In genomic region chr9:63091971-63092528, GRCm38 (mm10) we compare ENCODE assay signal across 9 mouse cellular contexts. TPM values are rescaled to one million over a fixed set of nuclear protein-coding genes. Genes with fewer than 3 reads are reported as not detected.
A peak's percentile ranks its signal among the peaks of the same experiment; 100 is the strongest.
DNase-seq lines count a peak whose midpoint lies in the region; ATAC-seq and TF ChIP-seq lines count a peak whose summit lies in the region.
"Had no signal": no experiment of that assay in that cellular context is flagged by ENCODE, and none has a peak within 500 bp of the region (broad histone marks: within the 10 kb centered on the region; RNA-seq: fewer than 3 reads in every experiment).

No protein-coding gene starts in this region.

- 0 out of 2 replicates have a peak, but pooled peaks cover 2% of the 10 kb centered on the region for H3K4me1 ChIP-seq in embryonic facial prominence, embryonic 11.5 days (ENCODE audit: control insufficient read depth, insufficient read depth, low read length)
- no peaks in the 10 kb centered on the region for H3K4me1 ChIP-seq in intestine, postnatal 0 days (replicated peaks; ENCODE audit: control insufficient read depth, insufficient read depth, low read length)
- peaks cover 24% of the 10 kb centered on the region for H3K4me1 ChIP-seq in megakaryocyte, embryonic 14.5 days

- no peaks in the 10 kb centered on the region for H3K36me3 ChIP-seq in embryonic facial prominence, embryonic 11.5 days (replicated peaks; ENCODE audit: control insufficient read depth, insufficient read depth, low read depth, low read length)
- no peaks in the 10 kb centered on the region for H3K36me3 ChIP-seq in intestine, postnatal 0 days (ENCODE audit: control insufficient read depth, insufficient read depth)
- no peaks in the 10 kb centered on the region for H3K36me3 ChIP-seq in megakaryocyte, embryonic 14.5 days (replicated peaks; ENCODE audit: low read length)

- no peaks in the 10 kb centered on the region for H3K9me3 ChIP-seq in embryonic facial prominence, embryonic 11.5 days (replicated peaks; ENCODE audit: control insufficient read depth, low read length)
- no peaks in the 10 kb centered on the region for H3K9me3 ChIP-seq in intestine, postnatal 0 days (ENCODE audit: control insufficient read depth)
- H3K9me3 ChIP-seq in megakaryocyte, embryonic 14.5 days = no peaks in the 10 kb centered on the region

- H3K27ac ChIP-seq in embryonic facial prominence, embryonic 11.5 days (replicated peaks; ENCODE audit: low read depth, low read length) = peak overlapping the region; percentile 87
- peak overlapping the region; percentile 62 for H3K27ac ChIP-seq in intestine, postnatal 0 days (ENCODE audit: low read depth, low read length)

- no peaks in the 10 kb centered on the region for H3K27me3 ChIP-seq in embryonic facial prominence, embryonic 11.5 days (ENCODE audit: control insufficient read depth, insufficient read depth, low read length)
- H3K27me3 ChIP-seq in intestine, postnatal 0 days (replicated peaks; ENCODE audit: control insufficient read depth, insufficient read depth, low read length) = no peaks in the 10 kb centered on the region
- peaks cover 20% of the 10 kb centered on the region for H3K27me3 ChIP-seq in megakaryocyte, embryonic 14.5 days (replicated peaks)

- H3K4me3 ChIP-seq in embryonic facial prominence, embryonic 11.5 days (ENCODE audit: low read depth, low read length) = peak overlapping the region; percentile 21
- peak overlapping the region; percentile 38 for H3K4me3 ChIP-seq in intestine, postnatal 0 days (ENCODE audit: low read depth, low read length)
- H3K4me3 ChIP-seq in megakaryocyte, embryonic 14.5 days (replicated peaks) = peak overlapping the region; percentile 89

- peak; percentile 84 for ATAC-seq in embryonic facial prominence, embryonic 11.5 days (replicated peaks; ENCODE audit: insufficient number of reproducible peaks, low FRiP score, low TSS enrichment, low read depth)
- ATAC-seq in granulocyte monocyte progenitor cell, adult 5-6 weeks (replicated peaks; ENCODE audit: poor library complexity, severe bottlenecking) = peak; percentile 73
- ATAC-seq in intestine, postnatal 0 days = peak; percentile 68

- TF ChIP-seq CTCF in intestine, postnatal 0 days (IDR thresholded peaks at IDR 0.05; ENCODE audit: low read depth) = no peak

- H3K4me2 ChIP-seq in embryonic facial prominence, embryonic 11.5 days (ENCODE audit: low read depth, low read length) = peak overlapping the region; percentile 34
- peak overlapping the region; percentile 70 for H3K4me2 ChIP-seq in intestine, postnatal 0 days (replicated peaks; ENCODE audit: low read depth)

- peak overlapping the region; percentile 43 for H3K9ac ChIP-seq in embryonic facial prominence, embryonic 11.5 days (replicated peaks; ENCODE audit: low read length)
- H3K9ac ChIP-seq in intestine, postnatal 0 days (ENCODE audit: low read depth, low read length) = no peak overlapping the region

- under 1% methylated on average over 13 of the region's 13 CpGs for WGBS in embryonic facial prominence, embryonic 11.5 days
- WGBS in intestine, postnatal 0 days = under 1% methylated on average over 13 of the region's 13 CpGs

- intact Hi-C loops in left cerebral cortex, postnatal 25 days (cut with DNase I) = loop anchor here (1.0 to 2.0 kb wide), 2 partner anchors 17 to 33 kb away; no protein-coding TSS in a partner anchor

- DNase-seq in adrenal gland, postnatal 25 days = peak; percentile 47
- DNase-seq in embryonic facial prominence, embryonic 11.5 days (ENCODE audit: low spot score) = peak; percentile 86
- DNase-seq in left cerebral cortex, postnatal 25 days (ENCODE audit: low spot score in 2 of 2) = peak; percentile 78 to 86
- DNase-seq in right cerebral cortex, postnatal 25 days = peak; percentile 79
- no peak for DNase-seq in natural killer cell, adult 2 months (ENCODE audit: low spot score in 2 of 2)

RNA-seq across cellular contexts. Expression of gene Skor1, which starts 56.7 kb away (rescaled TPM):
- 0.12 TPM in 1 of 2 replicates, not detected in the other for total RNA-seq in adrenal gland, postnatal 25 days (2021)
- 0.17 and 0.53 TPM in 2 replicates for polyA plus RNA-seq in embryonic facial prominence, embryonic 11.5 days (2014; fragmentation: Nextera tagmentation; extraction: Ambion mirVana)
- not detected in 2 replicates for total RNA-seq in granulocyte monocyte progenitor cell, adult 5-6 weeks (2014; fragmentation: Nextera tagmentation)
- total RNA-seq in granulocyte monocyte progenitor cell, adult 5-6 weeks (2017) = not detected in 2 replicates
- polyA plus RNA-seq in intestine, postnatal 0 days (2015; fragmentation: Nextera tagmentation; extraction: Ambion mirVana) = not detected in 2 replicates
- total RNA-seq in left cerebral cortex, postnatal 25 days (2021) = under 1 TPM; 0.09 to 0.11 TPM
- polyA plus RNA-seq in megakaryocyte, embryonic 14.5 days (2012; ENCODE audit: insufficient read depth, low replicate concordance) = 0.13 TPM in 1 of 2 replicates, not detected in the other
- polyA plus RNA-seq: large intestine, adult 2 months had no signal

Comparison
In these comparisons a context has a peak if more than half of its experiments do, and no peak if none do; other contexts are left out.
1. DNase-seq: peak in adrenal gland, postnatal 25 days (single experiment), embryonic facial prominence, embryonic 11.5 days (single experiment), left cerebral cortex, postnatal 25 days (2 of 2) and right cerebral cortex, postnatal 25 days (single experiment); none in natural killer cell, adult 2 months (0 of 2).
2. H3K4me3 ChIP-seq: peak in every context shown above with its lines; median percentile 89 in megakaryocyte, embryonic 14.5 days; 38 in intestine, postnatal 0 days; 21 in embryonic facial prominence, embryonic 11.5 days.
3. Peak in every context shown above with its lines, with median percentiles within 50 percentile points of each other: ATAC-seq.